Mouse (Mus musculus) cerebellum, adult 8-10 months (tissue): ENCODE results near the gene Nfia.

ENCODE experiments used
- DNase-seq: peaks from one replicate; pipeline ENCODE4 v3.0.0; 2022

The Nfia gene

DNA sequence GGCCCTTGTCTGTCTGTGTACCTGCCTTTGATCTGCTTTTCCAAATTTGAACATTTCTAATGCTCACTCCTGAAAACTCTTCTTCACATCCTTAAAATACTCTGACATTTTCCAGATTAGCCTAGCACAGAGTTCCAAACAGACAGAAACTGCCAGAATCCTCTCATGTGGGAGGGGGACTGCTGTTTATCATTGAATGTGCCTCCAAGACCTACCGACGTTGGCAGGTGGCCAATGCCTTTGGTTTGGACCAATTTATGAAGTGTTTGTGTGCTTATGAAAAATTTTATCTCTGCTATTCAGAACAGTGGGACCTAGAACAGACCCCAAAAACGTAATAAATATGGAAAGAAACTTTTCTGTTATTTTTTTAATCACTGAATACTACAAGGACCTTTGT, 103.4 kb downstream of the Nfia start:
- no peak for DNase-seq

- DNase-seq = no peak
These were observed 107.2 kb downstream of the Nfia start for GRCm38 (mm10) chr4:97879696-97880095.

- DNase-seq = peak; percentile 90
These were observed 107.9 kb downstream of the Nfia start for GRCm38 (mm10) chr4:97880120-97881055.

DNA sequence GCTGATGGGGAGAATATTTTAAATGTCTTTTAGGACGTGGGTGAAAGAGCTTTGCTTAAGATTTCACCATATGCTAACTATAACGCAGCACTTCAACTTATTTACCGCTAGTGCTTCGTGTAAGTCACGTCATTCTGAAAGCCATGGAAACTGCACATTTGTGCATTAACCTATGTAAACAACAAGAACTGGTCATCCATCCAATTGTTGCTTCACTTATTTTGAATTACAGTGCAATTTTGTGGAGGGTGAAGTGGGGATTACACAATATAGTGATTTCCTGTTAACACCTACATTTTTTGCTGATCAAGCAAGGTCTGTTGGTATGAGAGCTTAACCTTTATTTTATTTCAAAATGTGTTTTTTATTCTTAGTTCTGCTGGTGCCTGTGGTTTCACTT, 113.0 kb downstream of the Nfia start:
- no peak for DNase-seq

- no peak for DNase-seq
These were observed 113.7 kb downstream of the Nfia start for GRCm38 (mm10) chr4:97886220-97886619.

- no peak for DNase-seq
These were observed 114.7 kb downstream of the Nfia start for GRCm38 (mm10) chr4:97887228-97887627.

- DNase-seq = no peak
These were observed 118.5 kb downstream of the Nfia start for GRCm38 (mm10) chr4:97891063-97891462.

DNA sequence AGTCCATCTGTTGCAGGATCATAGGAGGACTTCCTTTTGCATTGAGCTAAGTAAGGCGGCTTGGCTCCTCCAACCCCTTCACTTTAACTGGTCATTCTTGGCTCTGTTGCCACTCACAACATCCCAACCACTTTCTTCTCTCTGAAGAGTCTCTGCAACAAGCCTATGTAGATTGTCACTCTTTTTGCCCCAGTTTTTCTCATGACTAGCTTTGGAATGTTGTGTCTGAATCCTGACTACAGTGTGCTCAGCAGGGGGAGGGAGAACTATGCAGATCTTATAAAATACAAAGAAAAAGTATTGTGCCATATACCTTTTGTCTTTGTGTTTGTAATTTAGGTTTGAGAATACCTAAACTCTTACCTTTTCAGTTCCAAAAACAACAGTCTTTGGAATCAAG, 119.1 kb downstream of the Nfia start:
- no peak for DNase-seq

GRCm38 (mm10) chr4:97893915-97894884, 121.7 kb downstream of the Nfia start:
- DNase-seq = no peak

DNA sequence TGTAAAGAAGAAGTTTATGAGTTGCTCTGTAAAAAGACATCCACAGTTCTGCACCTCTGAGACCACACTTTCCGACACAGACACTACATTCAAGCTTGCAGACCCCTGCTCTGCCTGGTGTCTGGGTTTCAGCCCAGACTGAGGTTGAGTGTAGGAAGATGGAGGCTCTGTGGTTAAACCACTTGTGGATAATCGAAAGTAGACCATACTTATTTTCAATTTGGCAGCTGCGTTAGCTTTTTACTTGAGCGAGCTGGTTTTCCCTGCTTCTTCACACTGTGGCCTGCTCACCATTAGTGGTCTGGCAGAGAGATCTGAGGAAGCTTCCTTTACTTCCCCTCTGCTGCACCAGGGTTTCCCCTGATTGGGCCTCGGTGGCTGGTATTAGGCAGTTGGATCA, 123.4 kb downstream of the Nfia start:
- no peak for DNase-seq

GRCm38 (mm10) chr4:97900256-97900944, 127.9 kb downstream of the Nfia start:
- DNase-seq = no peak

- no peak for DNase-seq
These were observed 133.3 kb downstream of the Nfia start for GRCm38 (mm10) chr4:97905826-97906225.

- DNase-seq = no peak
These were observed 136.1 kb downstream of the Nfia start for GRCm38 (mm10) chr4:97908576-97909147.

- no peak for DNase-seq
These were observed 137.7 kb downstream of the Nfia start for GRCm38 (mm10) chr4:97910115-97910776.

DNA sequence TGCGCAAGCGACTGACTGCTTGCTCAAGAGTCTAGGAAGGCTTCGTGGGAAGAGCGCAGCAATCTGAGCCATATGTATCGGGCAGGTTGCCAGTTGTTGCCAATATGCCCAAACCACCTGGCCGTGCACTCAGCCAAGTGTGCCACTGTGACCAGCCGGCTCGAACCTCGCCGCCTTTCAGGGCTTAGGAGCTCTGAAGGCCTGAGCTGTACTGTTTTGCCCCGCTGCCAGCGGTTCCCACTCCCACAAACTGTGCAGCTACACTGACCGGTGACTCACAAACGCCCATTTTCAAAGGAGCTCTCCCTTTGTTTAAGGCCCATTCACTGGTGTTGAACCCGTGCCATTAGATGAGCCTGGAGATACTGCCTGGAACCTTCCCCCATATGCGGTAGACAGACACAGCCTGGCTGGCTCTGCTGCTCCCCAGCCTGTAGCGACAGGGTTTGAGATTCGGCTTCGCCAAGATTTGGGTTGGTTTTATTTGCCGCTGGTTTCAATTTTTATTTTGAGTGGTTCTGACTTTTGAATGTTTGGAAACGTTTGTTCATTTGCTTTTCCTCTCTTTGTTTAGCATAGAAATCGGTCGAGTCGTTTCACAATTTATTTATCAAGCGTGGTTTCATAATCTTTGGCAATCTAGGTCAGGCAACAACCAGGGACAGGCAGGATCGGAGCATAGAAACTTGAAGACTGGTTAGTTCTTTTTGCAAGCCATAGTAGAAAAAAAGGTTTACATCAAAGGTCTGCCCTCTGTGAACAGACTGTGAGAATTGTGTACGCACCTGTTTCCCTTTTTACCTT, 138.4 kb downstream of the Nfia start:
- DNase-seq = peak; percentile 96

DNA sequence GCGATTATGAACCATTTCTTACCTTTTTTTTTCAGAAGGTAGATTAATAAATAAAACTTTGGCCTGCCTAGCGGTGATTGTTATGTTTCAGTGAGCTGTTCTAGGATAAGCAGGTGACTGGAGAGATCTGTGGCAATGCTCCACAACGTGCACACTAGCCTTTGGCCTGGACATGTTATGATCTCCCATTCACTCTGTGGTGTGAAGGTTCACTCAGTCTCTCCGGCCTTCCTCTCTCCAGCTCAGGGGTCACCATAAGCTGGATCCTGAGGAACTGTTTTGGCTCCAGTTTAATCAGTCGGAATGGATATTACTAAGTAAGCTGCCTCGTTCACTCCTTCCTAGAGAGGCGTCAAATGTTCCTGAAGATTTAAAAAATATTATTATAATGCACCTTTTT, 139.2 kb downstream of the Nfia start:
- no peak for DNase-seq

- DNase-seq = no peak
These were observed 139.6 kb downstream of the Nfia start for GRCm38 (mm10) chr4:97912155-97912554.

- no peak for DNase-seq
These were observed 140.0 kb downstream of the Nfia start for GRCm38 (mm10) chr4:97912560-97912959.

- DNase-seq = no peak
These were observed 141.8 kb downstream of the Nfia start for GRCm38 (mm10) chr4:97914348-97914747.

DNA sequence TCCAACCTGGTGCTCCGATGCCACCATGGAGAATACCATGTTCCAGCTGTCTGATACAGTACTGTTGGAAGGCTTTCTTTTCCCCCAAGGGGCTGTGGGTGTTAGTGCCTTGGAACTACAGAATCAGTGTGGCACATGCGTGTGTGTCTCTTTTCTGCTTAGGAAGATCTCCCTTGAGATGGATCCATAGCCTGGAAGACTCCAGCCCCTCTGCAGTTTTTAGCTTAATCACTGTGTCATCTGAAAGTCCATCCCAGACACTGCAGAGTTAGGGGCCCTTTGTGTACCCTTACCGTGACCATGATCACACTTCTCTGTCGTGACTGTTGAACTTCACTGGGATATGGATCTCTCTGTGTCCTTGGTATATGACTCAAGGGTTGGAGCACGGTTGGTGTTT, 142.2 kb downstream of the Nfia start:
- DNase-seq = no peak

DNA sequence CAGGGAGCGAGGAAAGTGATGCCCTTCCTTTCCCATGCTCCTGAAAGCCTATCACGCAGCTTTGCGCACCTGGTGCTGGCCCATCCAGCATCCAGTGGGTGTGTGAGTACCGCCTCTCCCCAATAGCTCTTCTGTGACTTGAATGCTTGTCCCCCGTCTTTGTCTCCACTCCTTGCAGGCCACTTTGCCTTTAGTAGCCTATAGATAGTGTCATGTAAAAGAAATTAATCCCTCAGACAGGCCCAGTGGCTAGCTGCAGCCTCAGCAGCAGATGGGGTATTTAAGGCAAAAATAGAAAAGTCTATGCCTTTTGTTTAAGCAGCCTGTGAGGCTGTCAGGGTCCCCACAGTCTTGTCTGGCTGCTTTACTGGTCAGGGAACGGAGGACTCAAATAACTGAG, 145.0 kb downstream of the Nfia start:
- no peak for DNase-seq
